Mouse (Mus musculus): ENCODE results near the gene Ino80. TPM values are rescaled to one million over a fixed set of nuclear protein-coding genes. Genes with fewer than 3 reads are reported as not detected.

Ino80 gene
- polyA plus RNA-seq, 1 experiment from 2014 or later = 5.1 TPM

GRCm38 (mm10) chr2:119328546-119328945, 148.9 kb downstream of the Ino80 start:
- Histone ChIP-seq H3K27ac (replicated peaks; ENCODE audit: low read depth, low read length) (no peak overlapping the region), H3K27me3 (replicated peaks; ENCODE audit: control insufficient read depth, insufficient read depth, low read length) (peaks cover 85% of the 10 kb centered on the region), H3K4me2 (ENCODE audit: low read depth, low read length) (peak overlapping the region; percentile 81; the same call in 1 of the 2 replicates), H3K9me3 (ENCODE audit: control insufficient read depth, low read length) (no peaks in the 10 kb centered on the region), H3K4me3 (ENCODE audit: low read depth, low read length) (peak overlapping the region; percentile 47), H3K9ac (ENCODE audit: low read depth, low read length) (no peak overlapping the region; the same call in 1 of the 2 replicates), H3K4me1 (ENCODE audit: control insufficient read depth, insufficient read depth, low read length) (peaks cover 31% of the 10 kb centered on the region), H3K36me3 (ENCODE audit: control insufficient read depth, insufficient read depth, low read length) (no peaks in the 10 kb centered on the region)
- WGBS = 42% methylated on average over 5 of the region's 5 CpGs
- no peak for ATAC-seq (ENCODE audit: low read depth)
- no peak for DNase-seq (ENCODE audit: low spot score)

DNA sequence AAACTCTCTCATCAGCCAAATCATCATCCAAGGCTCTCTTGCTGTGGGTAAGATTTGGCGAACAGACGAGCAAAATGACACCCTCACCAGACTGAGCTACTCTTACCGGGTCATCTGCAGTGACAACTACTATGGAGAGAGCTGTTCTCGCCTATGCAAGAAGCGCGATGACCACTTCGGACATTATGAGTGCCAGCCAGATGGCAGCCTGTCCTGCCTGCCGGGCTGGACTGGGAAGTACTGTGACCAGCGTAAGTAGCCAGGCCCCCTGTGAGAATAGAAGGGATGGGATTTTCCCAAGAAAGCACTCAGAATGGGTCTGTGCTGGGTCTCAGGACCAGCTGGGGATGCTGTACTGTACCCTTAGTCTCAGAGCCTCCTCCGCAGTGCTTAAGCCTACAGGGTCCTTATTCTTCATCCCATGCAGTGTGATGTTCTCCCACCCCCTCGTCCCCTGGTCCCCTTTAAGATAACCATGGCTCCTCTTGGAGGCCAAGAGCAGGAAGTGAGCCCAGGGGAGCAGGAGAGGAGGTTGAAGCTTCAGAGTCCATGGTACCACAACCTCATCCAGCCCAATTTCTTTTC, 149.5 kb downstream of the Ino80 start:
- Histone ChIP-seq H3K9me3 (ENCODE audit: control insufficient read depth, low read length) (no peaks in the 10 kb centered on the region), H3K27me3 (replicated peaks; ENCODE audit: control insufficient read depth, insufficient read depth, low read length) (peaks cover 90% of the 10 kb centered on the region), H3K27ac (replicated peaks; ENCODE audit: low read depth, low read length) (no peak overlapping the region), H3K9ac (ENCODE audit: low read depth, low read length) (no peak overlapping the region; the same call in 1 of the 2 replicates), H3K4me2 (ENCODE audit: low read depth, low read length) (peak overlapping the region; percentile 81; the same call in 1 of the 2 replicates), H3K4me1 (ENCODE audit: control insufficient read depth, insufficient read depth, low read length) (peaks cover 31% of the 10 kb centered on the region), H3K36me3 (ENCODE audit: control insufficient read depth, insufficient read depth, low read length) (no peaks in the 10 kb centered on the region), H3K4me3 (ENCODE audit: low read depth, low read length) (peak overlapping the region; percentile 47)
- ATAC-seq (ENCODE audit: low read depth) (no peak), DNase-seq (ENCODE audit: low spot score) (no peak)
- WGBS = 18% methylated on average over 11 of the region's 11 CpGs

DNA sequence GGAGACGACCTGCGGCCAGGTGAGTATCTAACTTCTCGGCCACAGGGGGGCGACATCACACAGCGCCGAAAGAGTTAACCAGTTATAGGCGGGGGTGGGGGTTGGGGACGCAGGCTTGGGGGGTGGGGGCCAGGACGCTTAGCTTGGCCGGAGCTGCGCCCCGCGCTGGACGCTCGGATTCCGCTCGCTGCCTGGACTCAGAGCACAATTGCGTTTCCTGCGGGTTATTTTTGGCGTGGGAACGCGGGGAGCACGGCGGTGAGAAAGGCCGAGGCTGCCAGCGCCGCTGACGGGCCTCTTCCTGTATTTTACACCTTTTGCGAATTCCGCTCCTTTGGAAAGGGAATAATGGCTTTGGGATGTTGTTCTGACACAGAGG, 150.4 kb downstream of the Ino80 start:
- peak overlapping the region; percentile 56; the same call in 1 of the 2 replicates for H3K9ac ChIP-seq (ENCODE audit: low read depth, low read length)
- under 1% methylated on average over 28 of the region's 30 CpGs for whole genome bisulfite sequencing
- ATAC-seq (ENCODE audit: low read depth) (no peak), DNase-seq (ENCODE audit: low spot score) (peak; percentile 53)
- peaks cover 93% of the 10 kb centered on the region for H3K27me3 ChIP-seq (replicated peaks; ENCODE audit: control insufficient read depth, insufficient read depth, low read length)
- peaks cover 39% of the 10 kb centered on the region for H3K4me1 ChIP-seq (ENCODE audit: control insufficient read depth, insufficient read depth, low read length)
- no peaks in the 10 kb centered on the region for H3K9me3 ChIP-seq (ENCODE audit: control insufficient read depth, low read length)
- H3K4me3 ChIP-seq (ENCODE audit: low read depth, low read length) = peak overlapping the region; percentile 47
- H3K36me3 ChIP-seq (ENCODE audit: control insufficient read depth, insufficient read depth, low read length) = no peaks in the 10 kb centered on the region
- H3K27ac ChIP-seq (replicated peaks; ENCODE audit: low read depth, low read length) = no peak overlapping the region
- H3K4me2 ChIP-seq (ENCODE audit: low read depth, low read length) = peak overlapping the region; percentile 81

GRCm38 (mm10) chr2:119326161-119327101, 151.1 kb downstream of the Ino80 start:
- H3K9ac ChIP-seq (ENCODE audit: low read depth, low read length) = peak overlapping the region; percentile 56
- WGBS = 0% methylated on average over 46 of the region's 61 CpGs

GRCm38 (mm10) chr2:119325568-119326143, 151.8 kb downstream of the Ino80 start, which contains the start of gene Dll4:
TSS of gene Dll4 (plus strand) at chr2:119325784.
- H3K4me3 ChIP-seq (ENCODE audit: low read depth, low read length) = peak within 1 kb of the TSS; percentile 47
- no peaks in the 10 kb centered on the region for H3K9me3 ChIP-seq (ENCODE audit: control insufficient read depth, low read length)
- peaks cover 44% of the 10 kb centered on the region for H3K4me1 ChIP-seq (ENCODE audit: control insufficient read depth, insufficient read depth, low read length)
- under 1% methylated on average over 25 of the region's 33 CpGs for WGBS
- ATAC-seq (ENCODE audit: low read depth) (0 out of 2 replicates have a peak, but pooled peaks have one; percentile 17), DNase-seq (ENCODE audit: low spot score) (peak; percentile 62)
- H3K36me3 ChIP-seq (ENCODE audit: control insufficient read depth, insufficient read depth, low read length) = no peaks in the 10 kb centered on the region
- peaks cover 99% of the 10 kb centered on the region for H3K27me3 ChIP-seq (replicated peaks; ENCODE audit: control insufficient read depth, insufficient read depth, low read length)
- H3K4me2 ChIP-seq (ENCODE audit: low read depth, low read length) = peak within 1 kb of the TSS; percentile 81
- peak within 1 kb of the TSS; percentile 56 for H3K9ac ChIP-seq (ENCODE audit: low read depth, low read length)
- no peak within 1 kb of the TSS for H3K27ac ChIP-seq (replicated peaks; ENCODE audit: low read depth, low read length)

More at GRCm38 (mm10) chr2:119326161-119327101, 151.1 kb downstream of the Ino80 start:
- peak overlapping the region; percentile 47 for H3K4me3 ChIP-seq (ENCODE audit: low read depth, low read length)
- H3K36me3 ChIP-seq (ENCODE audit: control insufficient read depth, insufficient read depth, low read length) = no peaks in the 10 kb centered on the region
- no peak for DNase-seq (ENCODE audit: low spot score)
- no peak for ATAC-seq (ENCODE audit: low read depth)
- H3K4me1 ChIP-seq (ENCODE audit: control insufficient read depth, insufficient read depth, low read length) = peaks cover 44% of the 10 kb centered on the region
- no peak overlapping the region for H3K27ac ChIP-seq (replicated peaks; ENCODE audit: low read depth, low read length)
- H3K27me3 ChIP-seq (replicated peaks; ENCODE audit: control insufficient read depth, insufficient read depth, low read length) = peaks cover 96% of the 10 kb centered on the region
- H3K9me3 ChIP-seq (ENCODE audit: control insufficient read depth, low read length) = no peaks in the 10 kb centered on the region
- H3K4me2 ChIP-seq (ENCODE audit: low read depth, low read length) = peak overlapping the region; percentile 81

- WGBS = 0% methylated on average over 28 of the region's 32 CpGs
- no peak for ATAC-seq (ENCODE audit: low read depth)
Observed at GRCm38 (mm10) chr2:119324576-119325318, 152.7 kb downstream of the Ino80 start.

GRCm38 (mm10) chr2:119323866-119324575, 153.5 kb downstream of the Ino80 start:
- Histone ChIP-seq H3K4me2 (ENCODE audit: low read depth, low read length) (peak overlapping the region; percentile 81), H3K9ac (ENCODE audit: low read depth, low read length) (0 out of 2 replicates have a peak overlapping the region, but pooled peaks have one; percentile 3), H3K27ac (replicated peaks; ENCODE audit: low read depth, low read length) (no peak overlapping the region), H3K27me3 (replicated peaks; ENCODE audit: control insufficient read depth, insufficient read depth, low read length) (peaks cover 91% of the 10 kb centered on the region), H3K4me3 (ENCODE audit: low read depth, low read length) (peak overlapping the region; percentile 47), H3K9me3 (ENCODE audit: control insufficient read depth, low read length) (no peaks in the 10 kb centered on the region), H3K36me3 (ENCODE audit: control insufficient read depth, insufficient read depth, low read length) (no peaks in the 10 kb centered on the region), H3K4me1 (ENCODE audit: control insufficient read depth, insufficient read depth, low read length) (peaks cover 44% of the 10 kb centered on the region)
- ATAC-seq (ENCODE audit: low read depth) = no peak
- 6% methylated on average over 32 of the region's 32 CpGs for WGBS
- no peak for DNase-seq (ENCODE audit: low spot score)

More at GRCm38 (mm10) chr2:119324576-119325318, 152.7 kb downstream of the Ino80 start:
- peak overlapping the region; percentile 81 for H3K4me2 ChIP-seq (ENCODE audit: low read depth, low read length)
- no peaks in the 10 kb centered on the region for H3K36me3 ChIP-seq (ENCODE audit: control insufficient read depth, insufficient read depth, low read length)
- 0 out of 2 replicates have a peak overlapping the region, but pooled peaks have one; percentile 3 for H3K9ac ChIP-seq (ENCODE audit: low read depth, low read length)
- peak overlapping the region; percentile 47 for H3K4me3 ChIP-seq (ENCODE audit: low read depth, low read length)
- peaks cover 97% of the 10 kb centered on the region for H3K27me3 ChIP-seq (replicated peaks; ENCODE audit: control insufficient read depth, insufficient read depth, low read length)
- peaks cover 44% of the 10 kb centered on the region for H3K4me1 ChIP-seq (ENCODE audit: control insufficient read depth, insufficient read depth, low read length)
- no peak for DNase-seq (ENCODE audit: low spot score)
- H3K27ac ChIP-seq (replicated peaks; ENCODE audit: low read depth, low read length) = no peak overlapping the region
- H3K9me3 ChIP-seq (ENCODE audit: control insufficient read depth, low read length) = no peaks in the 10 kb centered on the region

Data from embryonic facial prominence, embryonic 14.5 days (tissue).